ENCODE assay signal across 8 mouse cellular contexts in genomic region chr7:131553771-131554175, GRCm38 (mm10). TPM values are rescaled to one million over a fixed set of nuclear protein-coding genes. Genes with fewer than 3 reads are reported as not detected.
DNase-seq lines count a peak whose midpoint lies in the region; ATAC-seq lines count a peak whose summit lies in the region.

No protein-coding gene starts in this region.

- H3K4me3 ChIP-seq in embryonic facial prominence, embryonic 14.5 days (ENCODE audit: low read depth, low read length) = peak overlapping the region; percentile 34
- peak overlapping the region; percentile 25 for H3K4me3 ChIP-seq in intestine, embryonic 14.5 days (ENCODE audit: low read depth, low read length)
- peak overlapping the region; percentile 35 for H3K4me3 ChIP-seq in lung, embryonic 15.5 days

- no peaks in the 10 kb centered on the region for H3K36me3 ChIP-seq in embryonic facial prominence, embryonic 14.5 days (ENCODE audit: control insufficient read depth, insufficient read depth, low read length)
- no peaks in the 10 kb centered on the region for H3K36me3 ChIP-seq in intestine, embryonic 14.5 days (ENCODE audit: control insufficient read depth, insufficient read depth, low read length)
- no peaks in the 10 kb centered on the region for H3K36me3 ChIP-seq in lung, embryonic 15.5 days

- peaks cover 13% of the 10 kb centered on the region for H3K4me1 ChIP-seq in embryonic facial prominence, embryonic 14.5 days (ENCODE audit: control insufficient read depth, insufficient read depth, low read length)
- H3K4me1 ChIP-seq in intestine, embryonic 14.5 days (replicated peaks; ENCODE audit: control insufficient read depth, insufficient read depth, low read length) = peaks cover 6% of the 10 kb centered on the region; the same call in 1 of the 2 replicates
- peaks cover 19% of the 10 kb centered on the region for H3K4me1 ChIP-seq in lung, embryonic 15.5 days

- peak; percentile 16 for DNase-seq in urinary bladder, postnatal 25 days (ENCODE audit: low spot score)
- no peak for DNase-seq in urinary bladder, postnatal 10 days (ENCODE audit: low spot score)
- DNase-seq in embryonic facial prominence, embryonic 14.5 days (ENCODE audit: low spot score) = peak; percentile 33
- DNase-seq in intestine, embryonic 14.5 days (ENCODE audit: low spot score) = peak; percentile 77
- DNase-seq in spleen, postnatal 36 days (ENCODE audit: low spot score in 2 of 2) = peak; percentile 37 to 42
- DNase-seq in right cerebral cortex, postnatal 10 days (ENCODE audit: low spot score in 2 of 2) = no peak
- no peak for DNase-seq in layer of hippocampus, postnatal 36 days

- peaks cover 100% of the 10 kb centered on the region for H3K27me3 ChIP-seq in embryonic facial prominence, embryonic 14.5 days (replicated peaks; ENCODE audit: control insufficient read depth, insufficient read depth, low read length)
- peaks cover 98% of the 10 kb centered on the region for H3K27me3 ChIP-seq in intestine, embryonic 14.5 days (replicated peaks; ENCODE audit: control insufficient read depth, insufficient read depth, low read length)
- peaks cover 100% of the 10 kb centered on the region for H3K27me3 ChIP-seq in lung, embryonic 15.5 days

- H3K27ac ChIP-seq in embryonic facial prominence, embryonic 14.5 days (replicated peaks; ENCODE audit: low read depth, low read length) = no peak overlapping the region
- H3K27ac ChIP-seq in intestine, embryonic 14.5 days (ENCODE audit: low read depth) = no peak overlapping the region
- no peak overlapping the region for H3K27ac ChIP-seq in lung, embryonic 15.5 days

- no peaks in the 10 kb centered on the region for H3K9me3 ChIP-seq in embryonic facial prominence, embryonic 14.5 days (ENCODE audit: control insufficient read depth, low read length)
- no peaks in the 10 kb centered on the region for H3K9me3 ChIP-seq in intestine, embryonic 14.5 days (ENCODE audit: control insufficient read depth, low read length)
- no peaks in the 10 kb centered on the region for H3K9me3 ChIP-seq in lung, embryonic 15.5 days

- H3K9ac ChIP-seq in embryonic facial prominence, embryonic 14.5 days (ENCODE audit: low read depth, low read length) = no peak overlapping the region
- H3K9ac ChIP-seq in intestine, embryonic 14.5 days (ENCODE audit: low read length) = no peak overlapping the region
- no peak overlapping the region for H3K9ac ChIP-seq in lung, embryonic 15.5 days

- WGBS in embryonic facial prominence, embryonic 14.5 days = under 1% methylated on average over 35 of the region's 39 CpGs
- under 1% methylated on average over 39 of the region's 39 CpGs for WGBS in intestine, embryonic 14.5 days
- WGBS in lung, embryonic 15.5 days = 0% methylated on average over 30 of the region's 39 CpGs

- peak; percentile 70 for ATAC-seq in embryonic facial prominence, embryonic 14.5 days (ENCODE audit: low read depth)
- ATAC-seq in intestine, embryonic 14.5 days (replicated peaks; ENCODE audit: low FRiP score, low TSS enrichment, low read depth) = peak; percentile 41
- ATAC-seq in lung, embryonic 15.5 days (ENCODE audit: borderline replicate concordance, extremely low read depth, low FRiP score, low TSS enrichment) = peak; percentile 56; the same call in 1 of the 2 replicates

- H3K4me2 ChIP-seq in embryonic facial prominence, embryonic 14.5 days (ENCODE audit: low read depth, low read length) = peak overlapping the region; percentile 55
- peak overlapping the region; percentile 42 for H3K4me2 ChIP-seq in intestine, embryonic 14.5 days (ENCODE audit: low read length)
- H3K4me2 ChIP-seq in lung, embryonic 15.5 days = peak overlapping the region; percentile 56

RNA-seq across cellular contexts. Expression of gene Hmx2, which starts 5.2 kb away (rescaled TPM):
- polyA plus RNA-seq in embryonic facial prominence, embryonic 14.5 days (2014; fragmentation: Nextera tagmentation; extraction: Ambion mirVana) = 0.17 and 0.39 TPM in 2 replicates
- 1.6 and 1.8 TPM in 2 replicates for polyA plus RNA-seq in intestine, embryonic 14.5 days (2014; fragmentation: Nextera tagmentation; extraction: Ambion mirVana)
- polyA plus RNA-seq in lung, embryonic 15.5 days (2015; fragmentation: Nextera tagmentation; extraction: Ambion mirVana) = not detected in 2 replicates
- not detected for total RNA-seq in layer of hippocampus, postnatal 36 days (2021)

RNA-seq across cellular contexts. Expression of gene Bub3, which starts 6.2 kb away (rescaled TPM):
- polyA plus RNA-seq in embryonic facial prominence, embryonic 14.5 days (2014; fragmentation: Nextera tagmentation; extraction: Ambion mirVana) = 157 and 183 TPM in 2 replicates
- polyA plus RNA-seq in intestine, embryonic 14.5 days (2014; fragmentation: Nextera tagmentation; extraction: Ambion mirVana) = 235 TPM in 2 replicates
- polyA plus RNA-seq in lung, embryonic 15.5 days (2015; fragmentation: Nextera tagmentation; extraction: Ambion mirVana) = 263 and 268 TPM in 2 replicates
- 10 to 100 TPM; 57.4 to 61.9 TPM for total RNA-seq in layer of hippocampus, postnatal 36 days (2021)

RNA-seq across cellular contexts. Expression of gene Hmx3, which starts 11.1 kb away (rescaled TPM):
- polyA plus RNA-seq in embryonic facial prominence, embryonic 14.5 days (2014; fragmentation: Nextera tagmentation; extraction: Ambion mirVana) = 0.26 and 0.37 TPM in 2 replicates
- 0.73 and 1.4 TPM in 2 replicates for polyA plus RNA-seq in intestine, embryonic 14.5 days (2014; fragmentation: Nextera tagmentation; extraction: Ambion mirVana)
- polyA plus RNA-seq in lung, embryonic 15.5 days (2015; fragmentation: Nextera tagmentation; extraction: Ambion mirVana) = not detected in 2 replicates
- not detected for total RNA-seq in layer of hippocampus, postnatal 36 days (2021)

Comparison
In these comparisons a context has a peak if more than half of its experiments do, and no peak if none do; other contexts are left out.
1. DNase-seq: peak in urinary bladder, postnatal 25 days (single experiment), embryonic facial prominence, embryonic 14.5 days (single experiment), intestine, embryonic 14.5 days (single experiment) and spleen, postnatal 36 days (2 of 2); none in urinary bladder, postnatal 10 days (single experiment), right cerebral cortex, postnatal 10 days (0 of 2) and layer of hippocampus, postnatal 36 days (0 of 2).
2. Peak in every context shown above with its lines, with median percentiles within 50 percentile points of each other: ATAC-seq, H3K4me2 ChIP-seq and H3K4me3 ChIP-seq.